Mouse (Mus musculus): ENCODE results near the gene Aco1.

- no peak for TF ChIP-seq POLR2A (IDR thresholded peaks at IDR 0.05; ENCODE audit: low read depth, low read length)
- no peak for TF ChIP-seq CTCF (IDR thresholded peaks at IDR 0.05; ENCODE audit: borderline replicate concordance, insufficient read depth, low read length)
Observed at GRCm38 (mm10) chr4:40172336-40172735, 29.5 kb downstream of the Aco1 start.

All from embryonic fibroblast, embryonic 13.5 days (primary cell).